Mouse (Mus musculus): Measurements from ENCODE around the gene Dnajc11.

Gene Dnajc11

DNA sequence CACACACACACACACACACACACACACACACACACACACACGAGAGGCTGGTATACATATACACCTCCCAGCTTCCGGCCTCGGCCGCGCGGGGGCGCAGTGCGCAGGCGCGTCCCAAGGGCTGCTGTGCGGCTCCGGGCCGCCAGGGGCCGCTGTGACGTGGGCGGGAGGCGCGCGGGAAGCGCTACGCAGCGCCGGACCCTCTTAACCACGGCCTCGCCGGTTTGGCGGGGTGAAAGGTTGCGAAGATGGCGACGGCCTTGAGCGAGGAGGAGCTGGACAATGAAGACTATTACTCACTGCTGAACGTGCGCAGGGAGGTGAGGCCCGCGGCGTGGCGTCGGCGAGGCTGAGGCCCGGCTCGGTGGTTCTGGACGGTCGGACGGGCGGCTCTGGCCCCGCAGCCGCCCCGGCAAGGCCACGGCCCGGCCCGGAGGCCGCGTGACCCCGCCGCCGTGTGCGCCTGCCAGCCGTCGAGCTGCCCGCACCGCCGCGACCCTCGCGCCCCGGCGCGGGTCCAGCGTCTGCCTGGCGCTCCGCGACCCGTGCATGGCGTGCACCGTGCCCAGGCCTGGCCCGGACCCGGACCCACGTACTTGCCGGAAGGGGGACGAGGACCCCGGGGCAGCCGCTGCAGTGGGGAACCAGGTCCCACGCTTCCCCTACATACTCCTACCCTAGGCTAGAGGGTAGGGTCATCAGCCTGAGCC lies at the start of gene Dnajc11:
Dnajc11 (plus strand) TSS at position 187 of the 710 bp plus-strand sequence.
- peak; percentile 65 for DNase-seq (ENCODE audit: low read depth)

DNA sequence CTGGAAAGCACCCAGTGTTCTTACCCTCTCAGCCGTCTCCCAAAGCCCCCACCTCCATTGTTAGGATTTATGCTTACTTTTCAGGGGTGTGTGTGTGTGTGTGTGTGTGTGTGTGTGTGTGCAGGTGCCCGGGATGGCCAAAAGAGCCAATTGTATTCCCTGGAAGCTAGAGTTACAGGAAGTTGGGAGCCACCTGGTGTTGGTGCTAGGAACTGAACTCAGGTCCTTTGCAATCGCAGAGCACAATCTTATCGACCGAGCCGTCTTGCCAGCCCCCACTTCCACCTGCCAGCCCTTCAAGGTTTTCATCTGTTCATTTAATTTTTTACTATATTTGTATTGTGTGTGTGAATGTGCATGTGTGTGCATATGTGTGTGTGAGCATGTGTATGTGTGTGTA lies 40.2 kb upstream of the Dnajc11 start:
- no peak for DNase-seq (ENCODE audit: low read depth)

DNA sequence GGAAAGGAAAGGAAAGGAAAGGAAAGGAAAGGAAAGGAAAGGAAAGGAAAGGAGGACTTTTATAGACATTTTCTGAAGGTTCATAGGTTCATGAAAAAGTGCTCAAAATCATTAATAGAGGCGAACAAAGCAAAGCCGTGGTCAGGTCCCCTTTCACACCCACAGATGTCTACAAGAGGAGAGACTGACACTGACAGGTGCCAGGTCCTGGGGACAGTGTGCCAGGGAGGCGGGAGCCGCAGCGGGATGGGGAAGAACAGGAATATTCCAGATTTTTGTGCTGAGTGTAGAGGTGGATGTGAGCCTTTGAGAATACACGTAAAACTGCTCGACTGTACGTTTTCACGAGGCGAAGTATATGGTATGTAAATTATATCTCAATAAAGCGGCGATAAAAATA lies 38.6 kb upstream of the Dnajc11 start:
- no peak for DNase-seq (ENCODE audit: low read depth)

- no peak for DNase-seq (ENCODE audit: low read depth)
These were observed 37.9 kb upstream of the Dnajc11 start for GRCm38 (mm10) chr4:151895624-151896023.

DNA sequence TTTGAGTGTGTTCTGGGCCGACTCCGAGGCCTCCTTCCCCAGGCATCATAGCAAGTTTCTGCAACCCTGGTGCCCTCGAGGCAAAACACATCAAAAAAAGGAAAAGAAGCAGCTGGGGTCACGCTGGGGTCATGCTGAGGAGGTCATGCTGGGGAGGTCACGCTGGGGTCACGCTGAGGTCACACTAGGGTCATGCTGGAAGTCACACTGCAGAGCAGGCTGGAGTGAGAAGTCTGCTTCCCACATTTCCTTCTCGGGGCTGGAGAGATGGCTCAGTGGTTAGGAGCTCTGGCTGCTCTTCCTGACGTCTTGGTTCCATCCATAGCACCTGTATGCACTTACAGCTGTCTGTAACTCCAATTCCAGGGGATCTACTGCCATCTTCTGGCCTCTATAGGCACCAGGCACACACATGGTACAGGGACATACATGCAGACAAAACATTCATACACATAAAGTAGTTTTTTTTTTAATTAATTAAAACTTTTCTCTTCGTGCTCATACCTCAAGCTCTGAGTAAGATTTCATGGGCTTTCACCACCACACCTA lies 36.3 kb upstream of the Dnajc11 start:
- DNase-seq (ENCODE audit: low read depth) = no peak

DNA sequence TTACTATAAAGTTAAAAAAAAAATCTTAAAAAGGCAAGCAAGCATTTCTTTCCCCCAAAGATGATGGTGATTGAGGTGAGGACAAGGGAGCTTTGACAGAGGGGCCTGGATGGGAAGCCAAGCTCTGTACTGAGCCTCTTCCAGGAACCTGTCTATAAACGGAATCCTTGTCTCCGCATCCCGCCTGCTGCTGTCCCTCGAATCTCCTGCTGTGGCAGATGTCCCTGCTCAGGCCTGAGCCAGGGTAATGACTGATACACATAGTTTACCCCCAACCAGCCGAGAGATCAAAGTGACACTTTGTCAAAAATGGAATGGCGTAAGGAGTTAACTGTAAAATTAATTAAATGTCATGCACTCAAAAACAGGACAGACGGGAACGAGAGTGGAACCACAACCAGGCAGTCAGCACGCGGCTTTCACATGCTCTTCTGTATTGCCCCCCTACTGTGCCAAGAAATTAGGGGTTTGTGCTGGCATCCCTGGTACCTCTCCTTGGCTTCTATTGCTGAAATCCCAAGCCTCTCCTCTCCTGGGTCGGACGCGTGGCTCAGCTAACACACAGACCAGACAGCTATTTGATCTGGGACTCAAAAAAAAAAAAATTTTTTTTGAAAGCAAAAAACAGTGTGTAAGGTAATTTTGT lies 34.8 kb upstream of the Dnajc11 start:
- DNase-seq (ENCODE audit: low read depth) = no peak

DNA sequence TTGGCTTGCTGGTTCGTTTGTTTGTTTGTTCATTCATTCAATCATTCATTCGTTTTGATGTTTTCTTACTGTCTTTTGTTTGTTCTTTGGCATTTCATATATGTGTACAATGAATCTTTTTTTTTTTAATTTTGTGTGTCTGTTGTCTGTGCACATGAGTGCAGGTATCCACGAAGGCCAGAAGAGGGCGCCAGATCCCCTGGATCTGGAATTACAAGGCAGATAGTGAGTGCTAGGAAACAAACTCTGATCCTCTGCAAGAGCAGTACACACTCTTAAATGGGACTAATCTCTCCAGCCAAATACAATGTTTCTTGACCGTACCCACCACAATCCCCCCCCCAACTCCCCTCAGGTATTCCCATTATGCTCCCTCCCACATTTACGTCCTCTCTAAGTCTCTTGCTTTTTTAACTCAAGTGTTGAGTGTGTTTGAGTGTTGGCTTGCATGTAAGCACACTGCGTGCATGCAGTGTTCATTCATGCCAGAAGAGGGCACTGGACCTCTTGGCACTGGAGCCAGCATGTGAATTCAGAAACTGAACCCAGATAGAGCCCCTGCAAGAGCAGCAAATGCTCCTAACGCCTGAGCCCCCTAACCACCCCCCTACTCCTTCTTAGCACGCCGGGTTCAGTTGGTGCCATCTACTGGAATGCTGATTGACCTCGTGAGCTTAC lies 33.6 kb upstream of the Dnajc11 start:
- no peak for DNase-seq (ENCODE audit: low read depth)

DNA sequence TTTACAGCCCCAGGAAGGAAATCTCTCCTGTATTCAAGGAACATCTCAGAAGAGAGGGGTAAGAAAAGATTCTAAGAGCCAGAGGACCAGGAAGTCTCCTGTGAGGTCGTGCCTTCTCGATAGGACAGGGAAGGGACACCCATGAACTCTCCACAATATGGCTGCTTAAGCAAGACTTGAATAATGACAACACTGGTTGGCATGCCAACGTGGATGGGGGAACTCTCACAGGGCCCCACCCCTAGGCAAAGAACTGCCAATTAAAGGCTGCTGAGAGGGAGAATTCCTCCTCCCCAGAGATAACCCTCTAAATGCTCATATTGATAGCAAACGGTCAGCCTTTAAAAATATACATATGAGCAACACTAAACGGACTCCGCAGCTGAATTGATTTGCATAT lies 32.8 kb upstream of the Dnajc11 start:
- DNase-seq (ENCODE audit: low read depth) = no peak

- DNase-seq (ENCODE audit: low read depth) = peak; percentile 20
These were observed 32.1 kb upstream of the Dnajc11 start for GRCm38 (mm10) chr4:151901422-151901821.

DNA sequence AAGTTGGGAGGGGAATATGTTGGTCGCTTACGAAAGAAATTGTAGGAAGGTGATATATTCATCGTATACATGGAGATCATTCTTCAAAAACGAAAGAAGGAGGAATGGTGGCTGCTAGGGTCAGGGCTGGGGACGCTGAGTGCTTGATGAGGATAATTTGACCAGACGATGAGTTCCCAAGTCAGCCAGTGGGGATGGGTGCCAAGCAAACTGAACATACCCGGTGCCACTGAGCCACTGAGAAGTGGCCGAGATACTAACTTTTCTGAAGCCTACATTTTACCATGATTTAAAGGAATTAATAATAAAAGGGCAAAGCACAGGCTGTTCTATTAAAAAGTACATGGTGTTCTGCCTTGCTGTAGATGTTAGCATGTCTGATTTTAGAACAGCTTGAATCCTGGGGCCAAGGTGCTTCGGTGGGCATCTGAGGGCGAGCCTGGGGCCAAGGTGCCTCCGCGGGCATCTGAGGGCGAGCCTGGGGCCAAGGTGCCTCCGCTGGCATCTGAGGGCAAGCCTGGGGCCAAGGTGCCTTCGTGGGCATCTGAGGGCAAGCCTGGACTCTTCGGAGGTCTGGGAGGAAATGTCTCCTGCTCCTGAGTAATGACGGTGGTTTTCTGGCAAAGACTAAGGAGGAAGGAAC lies 31.3 kb upstream of the Dnajc11 start:
- DNase-seq (ENCODE audit: low read depth) = no peak

GRCm38 (mm10) chr4:151902689-151903241 lies 30.7 kb upstream of the Dnajc11 start:
- DNase-seq (ENCODE audit: low read depth) = no peak

DNA sequence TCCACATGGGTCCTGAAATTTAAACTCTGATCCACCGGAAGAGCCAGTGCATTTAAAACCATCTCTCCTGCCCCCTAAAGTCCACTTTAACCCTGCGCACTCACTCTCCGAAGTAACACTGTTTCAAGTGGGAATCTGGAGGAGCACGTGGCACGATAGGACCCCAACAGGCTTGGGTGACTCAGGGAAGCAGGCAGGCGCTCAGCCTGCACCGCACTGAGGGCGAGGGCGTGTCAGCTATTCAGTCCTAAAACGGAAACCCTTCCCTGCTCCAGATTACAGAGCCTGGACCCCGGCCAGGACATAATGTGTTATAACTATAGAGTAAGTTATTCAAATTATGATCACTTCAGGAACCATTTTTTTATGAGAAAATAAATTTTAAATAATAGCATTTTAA lies 29.4 kb upstream of the Dnajc11 start:
- DNase-seq (ENCODE audit: low read depth) = no peak

- DNase-seq (ENCODE audit: low read depth) = no peak
These were observed 27.9 kb upstream of the Dnajc11 start for GRCm38 (mm10) chr4:151905621-151906020.

DNA sequence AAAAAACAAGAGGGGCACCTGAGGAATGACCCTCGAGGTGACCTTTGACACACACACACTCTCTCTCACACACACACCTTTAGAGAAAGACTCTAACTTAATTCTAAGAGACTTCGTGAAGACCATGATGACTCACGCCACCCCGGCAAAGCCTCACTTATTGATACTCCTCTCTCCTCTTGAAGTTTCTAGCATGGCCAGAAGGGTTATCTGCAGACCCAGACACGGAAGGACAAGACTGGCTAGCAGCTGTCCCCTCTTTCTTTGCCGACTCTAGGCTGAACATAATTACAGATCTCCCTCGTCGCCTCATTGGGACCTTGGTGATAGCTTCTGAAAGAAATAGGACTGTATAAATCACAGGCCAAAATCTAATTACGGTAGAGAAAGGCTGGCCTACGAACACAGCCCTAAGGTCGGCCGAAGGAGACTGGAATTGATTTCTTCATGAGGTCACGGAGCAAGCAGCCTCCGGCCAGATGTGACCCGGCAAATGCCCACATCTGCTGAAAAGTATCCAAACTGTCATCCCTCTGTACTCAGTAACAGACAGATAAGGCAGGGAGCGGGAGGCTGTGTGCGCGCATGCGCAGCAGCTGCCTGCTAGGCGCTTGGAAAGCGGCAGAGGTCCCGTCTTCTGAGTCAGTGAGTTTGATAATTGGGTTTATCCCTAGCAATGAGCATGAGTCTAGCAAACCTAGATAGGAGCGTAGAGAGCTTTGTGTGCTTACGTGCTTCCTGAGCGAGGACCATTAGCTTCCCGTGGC lies 25.7 kb upstream of the Dnajc11 start:
- DNase-seq (ENCODE audit: low read depth) = no peak

DNA sequence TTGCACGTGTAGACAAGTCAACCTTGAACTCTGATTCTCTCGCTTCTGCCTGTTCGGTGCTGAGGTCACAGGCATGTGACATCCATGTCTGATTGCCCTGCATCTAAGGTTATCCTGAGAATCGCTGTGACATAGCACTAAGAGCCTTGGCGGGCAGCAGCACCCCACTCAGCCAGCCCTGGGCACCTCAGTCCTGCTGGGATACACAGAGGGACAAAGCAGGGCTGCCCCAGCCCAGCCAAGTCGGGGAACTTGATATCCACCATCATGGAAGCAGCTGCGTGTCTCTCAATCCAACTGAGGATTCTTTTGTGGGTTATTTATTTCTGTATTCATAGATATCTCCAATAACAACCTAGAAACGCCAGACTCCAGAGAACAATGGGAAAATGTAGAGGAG lies 24.7 kb upstream of the Dnajc11 start:
- no peak for DNase-seq (ENCODE audit: low read depth)

DNA sequence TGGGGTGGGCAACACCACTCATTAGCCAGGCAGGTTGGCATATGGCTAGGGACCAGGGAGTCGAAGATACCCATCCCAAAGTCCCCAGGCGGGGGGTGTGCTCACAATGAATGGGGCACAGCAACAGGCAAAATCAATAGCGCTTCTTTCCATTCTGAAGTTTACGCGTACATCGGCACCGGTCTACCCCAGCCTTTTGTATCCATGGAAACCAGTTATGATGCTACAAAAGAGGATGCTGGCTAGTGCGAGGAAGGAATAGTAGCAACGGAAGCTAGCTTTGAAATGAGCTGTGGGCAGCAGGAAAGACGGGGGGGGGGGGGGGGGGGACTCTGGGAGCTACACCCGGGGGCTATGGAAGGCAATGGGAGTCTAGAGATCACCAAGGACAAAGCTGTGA lies 17.2 kb upstream of the Dnajc11 start:
- DNase-seq (ENCODE audit: low read depth) = no peak

DNA sequence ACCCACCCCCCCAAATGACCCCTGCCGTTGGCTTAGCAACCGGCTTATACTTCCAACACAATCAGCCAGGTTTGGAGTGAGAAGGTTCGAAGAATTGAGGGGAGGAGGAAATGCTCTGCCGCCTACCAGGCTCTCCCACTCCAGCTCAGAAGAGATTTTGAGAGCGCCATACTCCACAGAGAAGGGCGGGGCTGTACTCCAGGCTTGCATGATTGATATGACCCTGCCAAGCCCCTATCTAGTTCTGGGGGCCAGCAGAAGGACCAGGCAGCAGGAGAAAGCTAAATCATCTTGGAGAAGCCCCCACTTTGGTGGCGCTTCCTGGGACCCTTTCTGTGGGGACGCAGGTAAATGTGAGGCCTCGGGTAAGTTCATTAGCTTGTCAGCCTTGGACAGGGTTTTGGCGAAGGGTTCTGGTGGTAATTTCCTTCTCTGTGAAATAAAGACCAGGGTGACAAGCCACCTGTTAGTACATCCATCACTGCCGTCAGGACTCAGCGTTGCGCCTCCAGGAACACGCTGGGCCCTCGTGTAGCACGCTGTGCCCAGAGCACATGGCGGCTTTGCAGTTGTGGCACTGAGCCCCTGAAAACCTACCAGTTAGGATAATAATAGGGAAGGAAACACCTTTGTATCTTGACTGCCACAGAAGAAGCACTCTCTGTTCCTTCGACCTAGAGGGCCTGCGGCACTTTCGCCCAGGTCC lies 14.2 kb upstream of the Dnajc11 start:
- no peak for DNase-seq (ENCODE audit: low read depth)

DNA sequence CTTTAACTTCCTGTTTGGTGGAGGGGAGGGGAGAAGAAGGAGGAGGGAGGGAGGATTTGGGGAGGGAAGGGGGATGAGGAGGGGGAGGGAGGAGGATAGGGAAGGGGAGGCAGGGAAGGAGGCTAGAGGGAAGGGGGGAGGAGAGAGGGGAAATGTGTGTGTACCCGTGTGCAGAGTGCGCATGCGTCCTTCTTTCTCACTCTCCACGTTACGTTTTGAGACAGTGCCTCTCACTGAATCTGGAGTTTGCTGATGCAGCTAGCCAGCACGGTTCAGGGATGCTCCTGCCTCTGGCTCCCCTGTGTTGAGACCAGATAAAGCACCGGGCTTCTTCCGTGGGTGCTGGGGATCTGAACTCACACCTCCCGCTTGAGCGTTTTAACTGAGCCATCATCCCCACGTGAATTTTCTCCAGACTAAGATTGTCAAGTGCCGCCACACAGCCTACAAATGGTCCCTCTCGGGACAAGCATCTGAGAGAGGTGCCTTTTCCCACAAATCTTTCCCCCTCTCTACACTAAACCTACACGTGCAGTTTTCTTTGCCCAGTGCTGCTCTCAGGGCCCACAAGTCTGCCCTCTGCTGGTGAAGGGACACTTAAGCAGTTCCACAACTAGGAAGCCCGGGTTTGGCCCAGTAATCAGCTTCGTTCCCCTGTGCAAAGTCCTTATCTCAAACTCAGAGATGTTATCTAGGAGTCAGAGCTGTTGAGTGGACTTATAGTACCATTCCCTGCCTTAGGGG lies 13.4 kb upstream of the Dnajc11 start:
- peak; percentile 48 for DNase-seq (ENCODE audit: low read depth)

- no peak for DNase-seq (ENCODE audit: low read depth)
These were observed 11.4 kb upstream of the Dnajc11 start for GRCm38 (mm10) chr4:151922124-151922523.
